Mouse (Mus musculus) intestine, embryonic 16.5 days (tissue): ENCODE data around the gene Taok3. TPM values are rescaled to one million over a fixed set of nuclear protein-coding genes. Genes with fewer than 3 reads are reported as not detected.

ENCODE experiments used
- ATAC-seq: fragments of 200-750 bp; cut with Nextera tagmentation; 2 replicates; pipeline ENCODE4 v1.8.0; 2017; ENCODE audit warnings: moderate TSS enrichment, moderate library complexity
- H3K27ac ChIP-seq: fragments of 300-500 bp; sonication (generic); 2 replicates; pipeline ENCODE4 v1.5.1; 2014; ENCODE audit warnings: mild to moderate bottlenecking, low read length
- H3K27me3 ChIP-seq: fragments of 300-500 bp; sonication (generic); replicated peaks from 2 replicates; pipeline ENCODE4 v1.6.1; 2014; ENCODE audit warnings: low read length, control low read depth, mixed read lengths; ENCODE audit not compliant: control insufficient read depth, insufficient read depth
- H3K36me3 ChIP-seq: fragments of 300-500 bp; sonication (generic); 2 replicates; pipeline ENCODE4 v1.6.1; 2014; ENCODE audit warnings: low read length, control low read depth; ENCODE audit not compliant: control insufficient read depth, insufficient read depth
- H3K4me1 ChIP-seq: fragments of 300-500 bp; sonication (generic); 2 replicates; pipeline ENCODE4 v1.6.1; 2014; ENCODE audit warnings: low read length, control low read depth, mixed read lengths; ENCODE audit not compliant: control insufficient read depth, insufficient read depth
- H3K4me2 ChIP-seq: fragments of 300-500 bp; sonication (generic); 2 replicates; pipeline ENCODE4 v1.6.1; 2014; ENCODE audit warnings: low read depth, low read length, control low read depth
- H3K4me3 ChIP-seq: fragments of 300-500 bp; sonication (generic); 2 replicates; pipeline ENCODE4 v1.5.1; 2014; ENCODE audit warnings: mild to moderate bottlenecking, low read length
- H3K9ac ChIP-seq: fragments of 300-500 bp; sonication (generic); 2 replicates; pipeline ENCODE4 v1.6.1; 2014; ENCODE audit warnings: low read depth, low read length
- H3K9me3 ChIP-seq: fragments of 300-500 bp; sonication (generic); 2 replicates; pipeline ENCODE4 v1.6.1; 2016; ENCODE audit warnings: low read length, control low read depth; ENCODE audit not compliant: control insufficient read depth
- WGBS: fragments of 180-500 bp; shearing (Covaris S2); extraction: QIAGEN DNeasy Blood & Tissue Kit; methylation state at CpG from one replicate; pipeline ENCODE4 v1.1.7; 2014; 5-methylcytosine and 5-hydroxymethylcytosine counted together
- polyA plus RNA-seq: library from polyadenylated mRNA; unstranded; fragments of >200 nt; fragmentation: Nextera tagmentation; extraction: Ambion mirVana; gene quantifications from 2 replicates; pipeline ENCODE4 v1.2.1, GENCODE M21; 2015

The Taok3 gene
- polyA plus RNA-seq, 1 experiment from 2014 or later = 51.5 TPM

DNA sequence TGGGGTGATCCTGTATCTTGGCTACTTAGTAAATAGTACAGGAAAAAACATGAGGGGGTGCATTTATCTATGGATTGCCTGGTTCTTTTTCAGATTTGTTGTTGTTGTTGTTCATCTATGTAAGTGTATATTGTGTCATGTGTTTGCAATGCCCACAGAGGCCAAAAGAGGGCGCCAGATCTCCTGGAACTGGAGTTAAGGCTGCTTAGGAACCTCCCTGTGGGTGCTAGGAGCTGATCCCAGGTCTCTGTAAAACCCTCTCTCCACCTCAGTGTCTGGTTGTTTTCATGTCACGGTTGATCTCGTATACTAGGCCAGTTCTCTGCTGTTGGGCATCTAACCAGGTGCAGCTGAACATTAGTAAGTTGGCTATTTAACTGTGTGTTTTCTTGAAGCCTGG is 78.5 kb downstream of the Taok3 start:
- Histone ChIP-seq H3K36me3 (peaks cover 13% of the 10 kb centered on the region), H3K27ac (no peak overlapping the region), H3K4me3 (no peak overlapping the region), H3K4me1 (no peaks in the 10 kb centered on the region), H3K27me3 (no peaks in the 10 kb centered on the region), H3K4me2 (no peak overlapping the region), H3K9ac (no peak overlapping the region), H3K9me3 (no peaks in the 10 kb centered on the region)
- no peak for ATAC-seq
- 77% methylated on average over 3 of the region's 3 CpGs for WGBS

DNA sequence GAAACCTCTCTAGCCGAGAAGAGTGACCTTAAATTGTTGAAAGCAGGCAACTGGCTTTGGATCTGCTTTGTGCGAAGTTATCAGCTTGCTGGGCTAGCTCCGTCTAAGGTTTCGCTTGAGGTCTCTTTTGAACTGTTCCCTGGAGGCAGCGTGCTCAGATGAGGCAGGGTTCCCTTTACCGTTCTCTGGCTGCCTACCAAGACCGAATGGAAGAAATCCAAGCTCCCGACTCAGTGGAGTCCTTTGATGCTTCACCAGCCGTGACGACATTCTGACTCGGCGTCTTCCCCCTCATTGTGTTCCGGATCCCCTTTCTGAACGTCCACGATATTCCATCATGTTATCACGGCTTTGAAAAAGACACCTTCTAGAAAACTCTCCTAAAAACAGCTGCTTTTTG is 87.4 kb downstream of the Taok3 start:
- peaks cover 4% of the 10 kb centered on the region; the same call in 1 of the 2 replicates for H3K9me3 ChIP-seq
- WGBS = 89% methylated on average over 16 of the region's 16 CpGs
- H3K4me3 ChIP-seq = no peak overlapping the region
- H3K4me1 ChIP-seq = no peaks in the 10 kb centered on the region
- H3K4me2 ChIP-seq = no peak overlapping the region
- ATAC-seq = no peak
- no peak overlapping the region for H3K27ac ChIP-seq
- H3K36me3 ChIP-seq = peaks cover 19% of the 10 kb centered on the region
- no peak overlapping the region for H3K9ac ChIP-seq
- H3K27me3 ChIP-seq = no peaks in the 10 kb centered on the region

DNA sequence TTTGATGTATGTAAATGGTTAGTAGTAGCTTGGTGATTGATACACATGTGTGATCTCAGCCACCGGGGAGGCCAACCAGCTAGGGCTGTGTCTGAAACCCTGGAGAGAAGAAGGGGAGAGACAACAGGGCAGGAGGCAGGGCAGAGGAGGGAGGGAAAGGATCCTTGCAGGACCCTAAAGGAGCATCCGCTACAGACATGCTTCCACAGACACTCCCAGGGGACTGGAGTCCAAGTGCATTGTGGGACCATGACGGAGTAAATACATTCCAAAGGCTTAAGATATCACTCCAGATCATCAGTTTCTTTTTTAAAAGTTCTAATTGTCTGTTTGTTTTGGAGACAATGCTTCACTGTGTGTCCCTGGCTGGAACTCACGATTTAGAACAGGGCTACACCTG is 94.1 kb downstream of the Taok3 start:
- Histone ChIP-seq H3K4me3 (no peak overlapping the region), H3K27me3 (no peaks in the 10 kb centered on the region), H3K9me3 (no peaks in the 10 kb centered on the region), H3K4me1 (no peaks in the 10 kb centered on the region), H3K4me2 (no peak overlapping the region), H3K27ac (no peak overlapping the region), H3K9ac (no peak overlapping the region), H3K36me3 (peaks cover 12% of the 10 kb centered on the region)
- ATAC-seq = no peak
- WGBS = 67% methylated on average over 4 of the region's 4 CpGs

DNA sequence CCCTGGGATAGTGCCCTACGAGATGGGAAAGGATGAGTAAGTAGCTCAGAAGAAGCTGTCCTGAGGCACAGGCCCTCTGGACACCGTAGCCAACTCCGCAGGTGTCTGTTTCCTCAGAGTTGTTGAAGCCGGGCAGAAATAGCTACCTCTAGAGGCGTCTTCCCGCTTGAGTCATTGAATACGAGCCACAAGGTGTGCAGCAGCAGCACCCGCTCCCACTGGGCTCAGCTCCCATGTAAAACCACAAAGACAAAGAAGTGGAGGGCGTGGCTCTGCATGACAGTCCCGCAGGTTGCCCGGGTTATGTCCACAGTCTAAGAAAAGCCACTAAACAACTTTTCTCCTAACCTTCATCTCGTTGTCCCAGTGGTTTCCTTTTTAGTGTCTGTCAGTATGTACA is 111.1 kb downstream of the Taok3 start:
- Histone ChIP-seq H3K27me3 (no peaks in the 10 kb centered on the region), H3K27ac (no peak overlapping the region), H3K36me3 (peaks cover 8% of the 10 kb centered on the region), H3K9me3 (no peaks in the 10 kb centered on the region), H3K9ac (no peak overlapping the region), H3K4me3 (no peak overlapping the region), H3K4me1 (no peaks in the 10 kb centered on the region), H3K4me2 (no peak overlapping the region)
- ATAC-seq = no peak
- WGBS = 61% methylated on average over 12 of the region's 12 CpGs

DNA sequence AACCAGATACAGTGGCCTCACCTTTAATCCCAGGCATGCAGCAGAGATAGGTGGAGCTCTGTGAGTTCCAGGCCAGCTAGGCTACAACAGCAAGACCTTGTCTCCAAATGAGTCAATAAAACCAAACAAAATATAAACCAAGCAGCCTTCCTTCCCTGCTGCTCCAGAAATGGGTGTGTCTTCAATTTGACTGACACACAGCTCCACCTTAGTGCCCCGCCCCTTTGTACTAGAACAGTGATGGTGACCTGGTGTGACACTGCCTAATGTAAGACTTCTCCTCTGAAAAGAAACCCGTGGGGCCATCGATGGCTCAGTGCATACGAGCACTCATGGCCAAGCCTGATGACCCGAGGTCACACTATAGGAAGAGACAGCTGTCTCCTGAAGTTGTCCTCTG is 116.6 kb downstream of the Taok3 start:
- ATAC-seq = no peak
- 73% methylated on average over 5 of the region's 5 CpGs for WGBS
- H3K9ac ChIP-seq = no peak overlapping the region
- no peak overlapping the region for H3K27ac ChIP-seq
- 0 out of 2 replicates have a peak, but pooled peaks cover 4% of the 10 kb centered on the region for H3K4me1 ChIP-seq
- H3K36me3 ChIP-seq = peaks cover 8% of the 10 kb centered on the region
- no peaks in the 10 kb centered on the region for H3K27me3 ChIP-seq
- H3K4me3 ChIP-seq = no peak overlapping the region
- H3K9me3 ChIP-seq = no peaks in the 10 kb centered on the region
- no peak overlapping the region for H3K4me2 ChIP-seq

DNA sequence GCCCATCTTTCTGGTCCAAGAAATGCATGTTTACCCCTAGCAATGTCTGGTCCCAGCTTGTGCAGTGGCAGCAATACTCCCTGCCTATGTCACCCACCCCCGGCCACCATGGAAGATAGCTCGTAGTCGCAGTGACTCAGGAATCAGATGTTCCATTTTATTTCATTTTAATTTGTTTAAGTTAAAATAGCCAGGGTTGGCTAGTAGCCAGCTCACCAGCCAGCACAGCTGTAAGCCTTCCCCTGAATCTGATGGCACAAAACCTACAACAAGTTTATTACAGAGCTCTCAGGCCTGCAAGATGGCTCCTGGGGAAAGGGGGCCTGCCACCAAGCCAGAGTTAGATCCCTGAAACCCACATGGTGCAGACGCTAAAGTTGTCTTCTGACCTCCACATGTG is 119.2 kb downstream of the Taok3 start:
- Histone ChIP-seq H3K4me2 (no peak overlapping the region), H3K27me3 (no peaks in the 10 kb centered on the region), H3K9me3 (no peaks in the 10 kb centered on the region), H3K4me1 (peaks cover 6% of the 10 kb centered on the region; the same call in 1 of the 2 replicates), H3K27ac (no peak overlapping the region), H3K36me3 (peaks cover 4% of the 10 kb centered on the region; the same call in 1 of the 2 replicates), H3K9ac (no peak overlapping the region), H3K4me3 (no peak overlapping the region)
- WGBS = 55% methylated on average over 4 of the region's 4 CpGs
- no peak for ATAC-seq

DNA sequence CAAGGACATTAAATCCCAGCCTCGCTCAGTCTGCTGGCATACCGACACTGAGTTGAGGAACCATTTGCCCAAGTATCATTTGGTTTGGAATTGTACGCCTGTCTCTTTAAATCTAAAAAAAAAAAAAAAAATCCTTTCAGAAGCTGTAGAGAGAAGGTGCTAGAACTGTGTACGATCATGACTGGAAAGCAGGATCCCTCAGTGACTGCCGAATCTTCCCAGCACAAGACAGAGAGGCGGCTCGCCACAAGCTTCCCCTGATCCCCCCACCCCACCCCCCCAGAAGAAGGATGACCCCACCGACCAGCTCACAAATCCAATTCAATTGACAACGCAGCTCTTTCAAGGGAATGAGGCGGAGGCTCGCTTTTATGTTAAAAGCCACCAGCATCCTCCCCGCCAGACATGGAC is 120.4 kb downstream of the Taok3 start:
- peak; percentile 26; the same call in 1 of the 2 replicates for ATAC-seq
- no peaks in the 10 kb centered on the region for H3K36me3 ChIP-seq
- 21% methylated on average over 12 of the region's 12 CpGs for WGBS
- H3K4me2 ChIP-seq = peak overlapping the region; percentile 55
- H3K9ac ChIP-seq = peak overlapping the region; percentile 66
- peak overlapping the region; percentile 62 for H3K27ac ChIP-seq
- peaks cover 6% of the 10 kb centered on the region; the same call in 1 of the 2 replicates for H3K4me1 ChIP-seq
- no peaks in the 10 kb centered on the region for H3K27me3 ChIP-seq
- peak overlapping the region; percentile 46 for H3K4me3 ChIP-seq
- no peaks in the 10 kb centered on the region for H3K9me3 ChIP-seq

DNA sequence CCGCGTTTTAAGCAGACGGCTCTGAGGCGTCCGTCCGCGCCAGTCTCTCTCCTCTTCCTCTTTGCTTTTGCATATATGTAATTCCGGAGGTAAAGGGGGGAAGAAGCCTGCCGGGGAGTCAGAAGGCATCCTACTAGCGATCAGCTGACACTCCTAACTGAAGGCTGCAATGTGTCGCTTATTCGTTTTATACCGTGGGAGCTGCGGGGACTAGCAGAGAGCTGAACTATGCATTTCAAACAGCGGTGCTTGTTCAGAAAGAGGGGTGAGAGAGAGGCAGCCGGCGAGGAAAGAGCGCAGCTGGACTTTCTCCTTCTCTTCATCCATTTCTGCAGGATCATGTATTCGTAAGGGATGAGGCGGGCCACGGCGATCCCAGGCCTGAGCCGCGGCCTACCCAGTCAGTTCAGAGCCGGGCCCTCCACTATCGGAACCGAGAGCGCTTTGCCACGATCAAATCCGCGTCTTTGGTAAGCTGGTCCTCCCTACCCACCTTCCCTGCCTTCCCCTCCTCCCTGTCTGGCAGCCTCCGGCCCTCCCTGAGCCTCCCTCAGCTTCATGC is 120.9 kb downstream of the Taok3 start:
- H3K9me3 ChIP-seq = no peaks in the 10 kb centered on the region
- WGBS = 19% methylated on average over 32 of the region's 32 CpGs
- peak overlapping the region; percentile 46 for H3K4me3 ChIP-seq
- peak overlapping the region; percentile 62 for H3K27ac ChIP-seq
- H3K9ac ChIP-seq = peak overlapping the region; percentile 66
- peak overlapping the region; percentile 55 for H3K4me2 ChIP-seq
- H3K36me3 ChIP-seq = no peaks in the 10 kb centered on the region
- H3K4me1 ChIP-seq = peaks cover 6% of the 10 kb centered on the region; the same call in 1 of the 2 replicates
- no peaks in the 10 kb centered on the region for H3K27me3 ChIP-seq
- no peak for ATAC-seq

DNA sequence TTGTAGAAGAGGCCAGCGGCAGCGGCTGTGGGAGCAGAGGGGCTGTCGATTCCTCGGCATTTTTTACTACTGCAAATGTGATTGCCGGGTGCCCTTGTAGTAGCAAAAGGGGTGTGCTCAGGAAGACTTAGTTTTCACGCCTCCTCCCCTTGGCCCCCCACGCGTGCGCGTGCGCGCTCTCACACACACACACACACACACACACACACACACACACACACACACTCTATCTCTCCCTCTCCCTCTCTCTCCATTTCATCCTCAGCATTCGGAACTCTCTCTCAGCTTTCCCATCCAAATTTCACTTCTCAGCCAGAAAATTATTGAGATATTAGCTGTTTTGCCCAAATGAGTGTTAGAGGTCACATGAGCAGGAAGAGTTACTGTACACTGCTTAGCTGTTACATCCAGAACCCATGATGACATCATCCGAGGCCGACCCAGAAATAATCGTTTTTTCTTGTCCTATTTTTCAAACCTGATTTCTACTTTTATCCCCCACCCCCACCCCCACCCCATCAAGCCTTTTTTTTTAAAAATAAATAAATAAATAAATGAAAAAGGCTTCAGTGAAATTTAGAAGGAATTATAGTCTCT is 122.1 kb downstream of the Taok3 start:
- WGBS = 58% methylated on average over 16 of the region's 16 CpGs

More for the DNA sequence above, 122.1 kb downstream of the Taok3 start:
- Histone ChIP-seq H3K27me3 (no peaks in the 10 kb centered on the region), H3K4me2 (peak overlapping the region; percentile 32; the same call in 1 of the 2 replicates), H3K4me1 (peaks cover 6% of the 10 kb centered on the region; the same call in 1 of the 2 replicates), H3K4me3 (peak overlapping the region; percentile 11; the same call in 1 of the 2 replicates), H3K36me3 (no peaks in the 10 kb centered on the region), H3K9ac (no peak overlapping the region), H3K9me3 (no peaks in the 10 kb centered on the region), H3K27ac (no peak overlapping the region)
- no peak for ATAC-seq
